Mouse (Mus musculus) midbrain, postnatal 0 days (tissue): ENCODE results near the gene Wfdc11. TPM values are rescaled to one million over a fixed set of nuclear protein-coding genes. Genes with fewer than 3 reads are reported as not detected.

Source experiments
- ATAC-seq: fragments of 200-750 bp; cut with Nextera tagmentation; 2 replicates; pipeline ENCODE4 v1.8.0; 2017; ENCODE audit warnings: moderate number of reproducible peaks, mild to moderate bottlenecking, moderate TSS enrichment, moderate library complexity; ENCODE audit not compliant: low FRiP score
- DNase-seq: peaks from one replicate; pipeline ENCODE4 v3.0.0-alpha.2; 2015; ENCODE audit warnings: low spot score
- H3K27ac ChIP-seq: fragments of 300-500 bp; sonication (generic); 2 replicates; pipeline ENCODE4 v1.5.1; 2014; ENCODE audit warnings: low read depth, mild to moderate bottlenecking, low read length, mixed read lengths
- H3K27me3 ChIP-seq: fragments of 300-500 bp; sonication (generic); 2 replicates; pipeline ENCODE4 v1.6.1; 2014; ENCODE audit warnings: low read length, control low read depth, mixed read lengths; ENCODE audit not compliant: insufficient read depth
- H3K36me3 ChIP-seq: fragments of 300-500 bp; sonication (generic); 2 replicates; pipeline ENCODE4 v1.6.1; 2014; ENCODE audit warnings: low read length, control low read depth, mixed read lengths; ENCODE audit not compliant: insufficient read depth
- H3K4me1 ChIP-seq: fragments of 300-500 bp; sonication (generic); 2 replicates; pipeline ENCODE4 v1.6.1; 2014; ENCODE audit warnings: mild to moderate bottlenecking, control low read depth, antibody characterized with exemption, low read length, mixed read lengths; ENCODE audit not compliant: insufficient read depth
- H3K4me2 ChIP-seq: fragments of 300-500 bp; sonication (generic); 2 replicates; pipeline ENCODE4 v1.6.1; 2014; ENCODE audit warnings: low read depth, mild to moderate bottlenecking, low read length, mixed read lengths; ENCODE audit not compliant: poor library complexity, severe bottlenecking
- H3K4me3 ChIP-seq: fragments of 300-500 bp; sonication (generic); 2 replicates; pipeline ENCODE4 v1.5.1; 2014; ENCODE audit warnings: low read depth, mild to moderate bottlenecking, low read length, moderate library complexity
- H3K9ac ChIP-seq: fragments of 300-500 bp; sonication (generic); replicated peaks from 2 replicates; pipeline ENCODE4 v1.6.1; 2014; ENCODE audit warnings: mild to moderate bottlenecking, low read length, moderate library complexity, mixed read lengths; ENCODE audit not compliant: poor library complexity, severe bottlenecking
- H3K9me3 ChIP-seq: fragments of 300-500 bp; sonication (generic); 2 replicates; pipeline ENCODE4 v1.6.1; 2016; ENCODE audit warnings: low read length, control low read depth
- CTCF ChIP-seq: IDR thresholded peaks from 2 replicates; pipeline ENCODE4 v1.5.1; 2016; ENCODE audit warnings: antibody characterized with exemption, mild to moderate bottlenecking
- WGBS: fragments of 180-500 bp; shearing (Covaris S2); extraction: QIAGEN DNeasy Blood & Tissue Kit; methylation state at CpG from one replicate; pipeline ENCODE4 v1.1.7; 2014; 5-methylcytosine and 5-hydroxymethylcytosine counted together
- polyA plus RNA-seq: library from polyadenylated mRNA; unstranded; fragments of >200 nt; fragmentation: Nextera tagmentation; extraction: Ambion mirVana; gene quantifications from 2 replicates; pipeline ENCODE4 v1.2.1, GENCODE M21; 2015
- total RNA-seq: library from RNA; depleted of rRNA; stranded (reverse); fragments of >200 nt; gene quantifications from 2 replicates; pipeline ENCODE4 v1.2.3, GENCODE M21; 2014

Gene Wfdc11
- total and polyA plus RNA-seq, 2 experiments from 2014 or later = not detected

- Histone ChIP-seq H3K9ac (no peak overlapping the region), H3K4me1 (no peaks in the 10 kb centered on the region), H3K27me3 (no peaks in the 10 kb centered on the region), H3K4me3 (no peak overlapping the region), H3K36me3 (no peaks in the 10 kb centered on the region), H3K27ac (no peak overlapping the region), H3K4me2 (no peak overlapping the region), H3K9me3 (no peaks in the 10 kb centered on the region)
- no peak for TF ChIP-seq CTCF
- 81% methylated on average over 5 of the region's 5 CpGs for WGBS
- DNase-seq (no peak), ATAC-seq (no peak)
Measured at GRCm38 (mm10) chr2:164704235-164704634, 30.3 kb upstream of the Wfdc11 start.

DNA sequence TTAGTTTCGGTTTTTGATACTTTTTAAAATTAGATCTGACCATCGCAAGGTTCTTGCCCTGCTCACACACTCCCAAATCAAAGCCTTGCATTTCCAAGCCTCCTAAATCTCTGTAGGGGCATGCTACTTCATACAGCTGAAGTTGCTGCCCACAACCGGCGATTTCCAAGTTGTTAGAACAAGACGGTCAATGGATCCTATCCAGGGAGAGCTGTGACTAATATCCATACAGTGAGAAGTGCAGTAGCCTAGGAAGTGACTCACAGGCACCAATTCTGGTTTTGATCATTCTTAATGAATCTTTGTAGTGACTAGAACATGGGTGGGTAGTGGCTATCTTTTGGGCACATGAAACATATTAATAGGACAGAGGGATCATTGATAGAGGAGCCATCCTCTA is 27.9 kb upstream of the Wfdc11 start:
- TF ChIP-seq CTCF = no peak
- Histone ChIP-seq H3K9ac (no peak overlapping the region), H3K4me1 (no peaks in the 10 kb centered on the region), H3K4me3 (no peak overlapping the region), H3K36me3 (no peaks in the 10 kb centered on the region), H3K4me2 (no peak overlapping the region), H3K27me3 (no peaks in the 10 kb centered on the region), H3K9me3 (no peaks in the 10 kb centered on the region), H3K27ac (no peak overlapping the region)
- ATAC-seq (no peak), DNase-seq (no peak)
- 95% methylated on average over 5 of the region's 5 CpGs for WGBS

DNA sequence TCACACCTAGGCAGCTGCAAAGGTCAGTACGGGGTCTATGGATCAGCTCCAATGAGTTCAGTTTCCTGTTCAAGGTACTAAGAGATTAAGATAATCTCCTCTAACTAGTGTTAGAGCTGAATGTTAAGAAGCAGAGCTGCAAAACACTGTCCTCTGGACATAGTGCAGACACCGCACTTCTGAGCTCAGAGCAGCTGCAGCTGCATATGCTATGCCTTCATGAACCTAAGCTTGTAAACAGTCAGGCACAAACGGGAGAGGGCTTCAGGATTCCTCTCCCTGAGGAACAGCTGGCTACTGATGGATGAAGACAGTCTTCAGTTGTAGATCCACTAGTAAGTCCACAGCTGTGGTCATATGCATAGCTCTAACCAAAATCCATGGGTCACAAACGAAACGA is 27.1 kb upstream of the Wfdc11 start:
- no peak for ATAC-seq
- Histone ChIP-seq H3K36me3 (no peaks in the 10 kb centered on the region), H3K4me3 (no peak overlapping the region), H3K4me2 (no peak overlapping the region), H3K9me3 (no peaks in the 10 kb centered on the region), H3K4me1 (no peaks in the 10 kb centered on the region), H3K27me3 (no peaks in the 10 kb centered on the region), H3K9ac (no peak overlapping the region), H3K27ac (no peak overlapping the region)
- no peak for DNase-seq
- TF ChIP-seq CTCF = no peak
- 80% methylated on average over 5 of the region's 5 CpGs for WGBS

DNA sequence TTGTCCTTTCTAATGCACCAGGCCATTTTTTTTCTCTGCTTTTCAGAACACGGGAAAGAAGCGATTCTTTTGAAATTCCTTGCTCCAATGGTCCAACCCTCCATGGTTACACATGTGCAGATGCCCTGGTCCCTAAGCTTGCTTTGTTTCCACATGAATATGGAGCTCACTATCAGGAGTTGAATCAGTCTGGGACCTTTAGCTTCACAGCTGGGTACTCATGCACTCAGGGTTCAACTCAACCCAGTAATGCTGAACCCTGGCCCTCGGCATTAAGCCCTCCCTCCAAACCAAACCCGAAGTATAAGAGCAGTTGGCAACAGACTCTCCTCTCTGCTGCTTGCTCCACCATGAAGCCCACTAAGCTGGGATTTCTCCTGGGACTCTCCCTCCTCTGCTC is 24.3 kb upstream of the Wfdc11 start, which contains the start of gene Spint4:
Gene Spint4, plus strand, starts transcription at position 301 of the 400 bp plus-strand sequence.
- Histone ChIP-seq H3K9ac (no peak within 1 kb of the TSS), H3K4me3 (no peak within 1 kb of the TSS), H3K27ac (no peak within 1 kb of the TSS), H3K4me2 (no peak within 1 kb of the TSS), H3K4me1 (no peaks in the 10 kb centered on the region), H3K36me3 (no peaks in the 10 kb centered on the region), H3K9me3 (no peaks in the 10 kb centered on the region), H3K27me3 (no peaks in the 10 kb centered on the region)
- no peak for TF ChIP-seq CTCF
- 68% methylated on average over 4 of the region's 4 CpGs for WGBS
- DNase-seq = no peak
- ATAC-seq = no peak

DNA sequence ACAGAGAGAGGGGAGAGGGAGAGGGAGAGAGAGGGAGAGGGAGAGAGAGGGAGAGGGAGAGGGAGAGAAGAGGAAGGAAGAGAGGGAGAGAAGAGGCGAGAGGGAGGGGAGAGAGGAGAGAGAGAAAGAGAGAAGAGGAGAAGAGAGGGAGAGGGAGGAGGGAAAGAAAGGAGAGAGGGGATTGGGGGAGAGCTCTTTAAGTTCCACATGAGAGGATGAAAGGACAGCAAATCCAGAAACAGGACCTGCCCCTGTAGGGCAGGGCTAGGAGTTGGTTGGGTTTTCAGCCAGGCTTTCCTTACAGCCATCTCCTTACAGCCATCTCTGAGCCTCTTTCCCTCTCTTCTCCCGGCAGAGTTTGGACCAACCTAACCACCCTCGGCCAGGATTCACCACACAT is 10.9 kb upstream of the Wfdc11 start, which contains the start of gene Wfdc13:
Gene Wfdc13, plus strand, starts transcription at position 301 of the 400 bp plus-strand sequence.
- Histone ChIP-seq H3K4me1 (no peaks in the 10 kb centered on the region), H3K4me2 (no peak within 1 kb of the TSS), H3K9ac (no peak within 1 kb of the TSS), H3K36me3 (no peaks in the 10 kb centered on the region), H3K9me3 (no peaks in the 10 kb centered on the region), H3K4me3 (no peak within 1 kb of the TSS), H3K27me3 (no peaks in the 10 kb centered on the region; the same call in 1 of the 2 replicates), H3K27ac (no peak within 1 kb of the TSS)
- WGBS = 75% methylated on average over 3 of the region's 3 CpGs
- ATAC-seq (no peak), DNase-seq (no peak)
- TF ChIP-seq CTCF = no peak

- no peak for TF ChIP-seq CTCF
- DNase-seq = no peak
- no peaks in the 10 kb centered on the region; the same call in 1 of the 2 replicates for H3K27me3 ChIP-seq
- H3K27ac ChIP-seq = no peak overlapping the region
- H3K36me3 ChIP-seq = no peaks in the 10 kb centered on the region
- no peaks in the 10 kb centered on the region for H3K4me1 ChIP-seq
- ATAC-seq = no peak
- H3K4me2 ChIP-seq = no peak overlapping the region
- H3K9me3 ChIP-seq = no peaks in the 10 kb centered on the region
- 60% methylated on average over 3 of the region's 3 CpGs for WGBS
- no peak overlapping the region for H3K4me3 ChIP-seq
- no peak overlapping the region for H3K9ac ChIP-seq
Measured at GRCm38 (mm10) chr2:164679906-164680305, 6.0 kb upstream of the Wfdc11 start.
